Mouse (Mus musculus) E14TG2a.4 (cell line): ENCODE results near the gene 4430402I18Rik.

ENCODE experiments used
- CTCF ChIP-seq: conservative IDR thresholded peaks from 2 replicates; pipeline ENCODE4 v1.5.1; 2014; ENCODE audit warnings: low read length
- POU5F1 ChIP-seq: IDR thresholded peaks from 2 replicates; pipeline ENCODE4 v1.6.1; 2014; ENCODE audit warnings: low read length, borderline replicate concordance

DNA sequence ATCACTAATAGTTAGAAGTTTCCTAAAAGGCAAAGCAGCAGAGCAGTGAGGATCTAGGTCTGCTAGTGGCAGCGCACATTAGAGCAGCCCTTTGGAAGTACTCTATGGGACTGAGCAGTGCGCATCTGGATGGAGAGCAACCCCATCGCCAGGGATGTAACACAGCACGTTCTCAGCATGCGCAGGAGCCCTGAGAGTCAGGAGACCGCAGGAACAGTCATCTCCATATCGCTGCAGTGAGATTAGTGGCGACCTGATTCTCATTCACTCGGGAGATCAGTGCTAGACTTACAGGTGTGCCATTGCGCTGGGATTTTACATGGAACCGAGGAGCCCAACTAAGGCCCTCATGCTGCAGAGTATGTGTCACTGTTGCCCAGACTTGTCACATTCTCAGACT is 41.4 kb upstream of the 4430402I18Rik start:
- TF ChIP-seq CTCF (no peak), POU5F1 (no peak)
